Mouse (Mus musculus): Measurements from ENCODE around the gene Hpf1. TPM values are rescaled to one million over a fixed set of nuclear protein-coding genes. Genes with fewer than 3 reads are reported as not detected.

Gene Hpf1
- polyA plus RNA-seq, 2 experiments = 54.9 to 94.5 TPM

GRCm38 (mm10) chr8:60859605-60860004 is 30.6 kb upstream of the Hpf1 start:
- Histone ChIP-seq H3K4me2 (replicated peaks; ENCODE audit: low read depth, low read length, severe bottlenecking) (no peak overlapping the region), H3K27ac (replicated peaks; ENCODE audit: low read depth, low read length) (no peak overlapping the region), H3K9ac (ENCODE audit: low read depth, low read length, severe bottlenecking) (no peak overlapping the region), H3K4me3 (replicated peaks; ENCODE audit: low read length) (no peak overlapping the region), H3K9me3 (ENCODE audit: control insufficient read depth, low read length) (no peaks in the 10 kb centered on the region), H3K36me3 (ENCODE audit: control insufficient read depth, insufficient read depth, low read length) (no peaks in the 10 kb centered on the region), H3K4me1 (ENCODE audit: control insufficient read depth, insufficient read depth, low read length) (no peaks in the 10 kb centered on the region), H3K27me3 (ENCODE audit: control insufficient read depth, insufficient read depth, low read length) (no peaks in the 10 kb centered on the region)
- WGBS = 77% methylated on average over 9 of the region's 9 CpGs
- no peak for TF ChIP-seq POLR2A (IDR thresholded peaks at IDR 0.05; ENCODE audit: borderline replicate concordance, extremely low read depth, insufficient read depth, insufficient read length)
- DNase-seq (ENCODE audit: low spot score) = no peak
- no peak for ATAC-seq (ENCODE audit: low FRiP score, low read depth)

- Histone ChIP-seq H3K36me3 (ENCODE audit: control insufficient read depth, insufficient read depth, low read length) (no peaks in the 10 kb centered on the region), H3K4me2 (replicated peaks; ENCODE audit: low read depth, low read length, severe bottlenecking) (no peak overlapping the region), H3K27ac (replicated peaks; ENCODE audit: low read depth, low read length) (no peak overlapping the region), H3K9me3 (ENCODE audit: control insufficient read depth, low read length) (no peaks in the 10 kb centered on the region), H3K4me3 (replicated peaks; ENCODE audit: low read length) (no peak overlapping the region), H3K27me3 (ENCODE audit: control insufficient read depth, insufficient read depth, low read length) (no peaks in the 10 kb centered on the region), H3K9ac (ENCODE audit: low read depth, low read length, severe bottlenecking) (no peak overlapping the region), H3K4me1 (ENCODE audit: control insufficient read depth, insufficient read depth, low read length) (no peaks in the 10 kb centered on the region)
- ATAC-seq (ENCODE audit: low FRiP score, low read depth) (no peak), DNase-seq (ENCODE audit: low spot score) (no peak)
- no peak for TF ChIP-seq POLR2A (IDR thresholded peaks at IDR 0.05; ENCODE audit: borderline replicate concordance, extremely low read depth, insufficient read depth, insufficient read length)
- 75% methylated on average over 3 of the region's 3 CpGs for WGBS
These were observed 29.5 kb upstream of the Hpf1 start for GRCm38 (mm10) chr8:60860749-60861148.

DNA sequence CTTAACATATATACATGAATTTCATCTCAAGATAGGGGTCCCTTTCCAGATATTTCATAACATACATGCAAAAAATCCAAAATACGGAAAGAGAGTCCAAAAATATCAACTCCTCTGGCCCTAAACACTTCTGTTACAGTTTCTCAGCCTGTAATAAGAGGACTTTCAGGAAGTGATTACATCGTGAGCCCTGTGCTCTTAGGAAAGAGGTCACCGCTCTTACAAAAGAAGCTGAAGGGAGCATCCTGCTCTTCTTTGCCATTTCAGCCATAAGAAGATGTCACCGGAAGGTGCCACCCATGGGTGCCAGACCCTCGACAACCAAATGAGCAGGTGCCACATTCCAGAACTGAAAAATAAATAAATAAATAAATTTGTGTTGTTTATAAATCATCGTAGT is 28.4 kb upstream of the Hpf1 start:
- no peak overlapping the region for H3K4me3 ChIP-seq (replicated peaks; ENCODE audit: low read length)
- no peak for TF ChIP-seq POLR2A (IDR thresholded peaks at IDR 0.05; ENCODE audit: borderline replicate concordance, extremely low read depth, insufficient read depth, insufficient read length)
- no peak overlapping the region for H3K27ac ChIP-seq (replicated peaks; ENCODE audit: low read depth, low read length)
- ATAC-seq (ENCODE audit: low FRiP score, low read depth) = no peak
- 88% methylated on average over 6 of the region's 6 CpGs for WGBS
- H3K9ac ChIP-seq (ENCODE audit: low read depth, low read length, severe bottlenecking) = no peak overlapping the region
- H3K4me2 ChIP-seq (replicated peaks; ENCODE audit: low read depth, low read length, severe bottlenecking) = no peak overlapping the region
- no peak for DNase-seq (ENCODE audit: low spot score)
- no peaks in the 10 kb centered on the region for H3K4me1 ChIP-seq (ENCODE audit: control insufficient read depth, insufficient read depth, low read length)
- no peaks in the 10 kb centered on the region for H3K36me3 ChIP-seq (ENCODE audit: control insufficient read depth, insufficient read depth, low read length)
- H3K27me3 ChIP-seq (ENCODE audit: control insufficient read depth, insufficient read depth, low read length) = no peaks in the 10 kb centered on the region
- H3K9me3 ChIP-seq (ENCODE audit: control insufficient read depth, low read length) = no peaks in the 10 kb centered on the region

- no peak for TF ChIP-seq POLR2A (IDR thresholded peaks at IDR 0.05; ENCODE audit: borderline replicate concordance, extremely low read depth, insufficient read depth, insufficient read length)
- no peaks in the 10 kb centered on the region for H3K4me1 ChIP-seq (ENCODE audit: control insufficient read depth, insufficient read depth, low read length)
- whole genome bisulfite sequencing = 81% methylated on average over 6 of the region's 6 CpGs
These were observed 25.3 kb upstream of the Hpf1 start for GRCm38 (mm10) chr8:60864875-60865274.

GRCm38 (mm10) chr8:60865504-60866114 is 24.6 kb upstream of the Hpf1 start:
- H3K4me1 ChIP-seq (ENCODE audit: control insufficient read depth, insufficient read depth, low read length) = no peaks in the 10 kb centered on the region
- H3K9ac ChIP-seq (ENCODE audit: low read depth, low read length, severe bottlenecking) = no peak overlapping the region
- no peak overlapping the region for H3K4me3 ChIP-seq (replicated peaks; ENCODE audit: low read length)
- H3K4me2 ChIP-seq (replicated peaks; ENCODE audit: low read depth, low read length, severe bottlenecking) = no peak overlapping the region
- no peaks in the 10 kb centered on the region for H3K27me3 ChIP-seq (ENCODE audit: control insufficient read depth, insufficient read depth, low read length)
- no peaks in the 10 kb centered on the region for H3K36me3 ChIP-seq (ENCODE audit: control insufficient read depth, insufficient read depth, low read length)
- no peak overlapping the region for H3K27ac ChIP-seq (replicated peaks; ENCODE audit: low read depth, low read length)
- TF ChIP-seq POLR2A (IDR thresholded peaks at IDR 0.05; ENCODE audit: borderline replicate concordance, extremely low read depth, insufficient read depth, insufficient read length) = no peak
- WGBS = 33% methylated on average over 3 of the region's 3 CpGs
- no peaks in the 10 kb centered on the region for H3K9me3 ChIP-seq (ENCODE audit: control insufficient read depth, low read length)
- ATAC-seq (ENCODE audit: low FRiP score, low read depth) (no peak), DNase-seq (ENCODE audit: low spot score) (peak; percentile 73)

More at GRCm38 (mm10) chr8:60864875-60865274, 25.3 kb upstream of the Hpf1 start:
- no peak overlapping the region for H3K9ac ChIP-seq (ENCODE audit: low read depth, low read length, severe bottlenecking)
- no peak for DNase-seq (ENCODE audit: low spot score)
- no peak overlapping the region for H3K27ac ChIP-seq (replicated peaks; ENCODE audit: low read depth, low read length)
- no peak overlapping the region for H3K4me3 ChIP-seq (replicated peaks; ENCODE audit: low read length)
- H3K4me2 ChIP-seq (replicated peaks; ENCODE audit: low read depth, low read length, severe bottlenecking) = no peak overlapping the region
- H3K27me3 ChIP-seq (ENCODE audit: control insufficient read depth, insufficient read depth, low read length) = no peaks in the 10 kb centered on the region
- H3K36me3 ChIP-seq (ENCODE audit: control insufficient read depth, insufficient read depth, low read length) = no peaks in the 10 kb centered on the region
- no peaks in the 10 kb centered on the region for H3K9me3 ChIP-seq (ENCODE audit: control insufficient read depth, low read length)
- ATAC-seq (ENCODE audit: low FRiP score, low read depth) = no peak

All from limb, embryonic 14.5 days (tissue).